In genomic region chr1:164821307-164821706, GRCm38 (mm10) we compare ENCODE assay signal across 18 mouse cellular contexts. TPM values are rescaled to one million over a fixed set of nuclear protein-coding genes. Genes with fewer than 3 reads are reported as not detected.
"Had no signal": no experiment of that assay in that cellular context is flagged by ENCODE, and none has a peak within 500 bp of the region (broad histone marks: within the 10 kb centered on the region; RNA-seq: fewer than 3 reads in every experiment).

No protein-coding gene starts in this region.

- H3K4me1 ChIP-seq: liver, embryonic 13.5 days; liver, embryonic 15.5 days; lung, embryonic 15.5 days; neural tube, embryonic 12.5 days; stomach, embryonic 15.5 days had no signal

- H3K9ac ChIP-seq: liver, embryonic 13.5 days; liver, embryonic 15.5 days; liver, postnatal 0 days; lung, embryonic 15.5 days; neural tube, embryonic 12.5 days; stomach, embryonic 15.5 days had no signal

- H3K27me3 ChIP-seq: liver, embryonic 13.5 days; liver, embryonic 15.5 days; lung, embryonic 15.5 days; megakaryocyte, embryonic 14.5 days; neural tube, embryonic 12.5 days; stomach, embryonic 15.5 days had no signal

- DNase-seq: liver, embryonic 13.5 days; liver, postnatal 0 days; lung, adult 2 months; lung, postnatal 14 days; lung, postnatal 36 days; right cerebral cortex, postnatal 14 days; thymus, adult 2 months; thymus, postnatal 25 days; thymus, postnatal 4 days had no signal

- H3K4me3 ChIP-seq: liver, embryonic 13.5 days; liver, embryonic 15.5 days; lung, embryonic 15.5 days; neural tube, embryonic 12.5 days; stomach, embryonic 15.5 days had no signal

- H3K4me2 ChIP-seq: liver, embryonic 13.5 days; liver, embryonic 15.5 days; lung, embryonic 15.5 days; neural tube, embryonic 12.5 days; stomach, embryonic 15.5 days had no signal

- H3K36me3 ChIP-seq: liver, embryonic 13.5 days; liver, embryonic 15.5 days; lung, embryonic 15.5 days; neural tube, embryonic 12.5 days; stomach, embryonic 15.5 days had no signal

- H3K9me3 ChIP-seq: liver, embryonic 13.5 days; liver, embryonic 15.5 days; lung, embryonic 15.5 days; neural tube, embryonic 12.5 days; stomach, embryonic 15.5 days had no signal

- ATAC-seq: liver, postnatal 0 days; lung, postnatal 0 days had no signal

- H3K27ac ChIP-seq: liver, embryonic 13.5 days; liver, embryonic 15.5 days; lung, embryonic 15.5 days; macrophage; neural tube, embryonic 12.5 days; stomach, embryonic 15.5 days; stomach, postnatal 0 days had no signal

RNA-seq across cellular contexts. Expression of gene Dpt, which starts 24.9 kb away (rescaled TPM):
- polyA plus RNA-seq: macrophage; neural tube, embryonic 14.5 days had no signal
